Mouse (Mus musculus): ENCODE results near the gene Slc26a10. TPM values are rescaled to one million over a fixed set of nuclear protein-coding genes. Genes with fewer than 3 reads are reported as not detected.
"Not testable (repeated sequence)": the region's sequence is repeated elsewhere in the genome, so short reads cannot be mapped to it uniquely, and the experiment has no call there.

Gene Slc26a10
- polyA plus RNA-seq, 1 experiment from 2014 or later = 0.94 TPM

DNA sequence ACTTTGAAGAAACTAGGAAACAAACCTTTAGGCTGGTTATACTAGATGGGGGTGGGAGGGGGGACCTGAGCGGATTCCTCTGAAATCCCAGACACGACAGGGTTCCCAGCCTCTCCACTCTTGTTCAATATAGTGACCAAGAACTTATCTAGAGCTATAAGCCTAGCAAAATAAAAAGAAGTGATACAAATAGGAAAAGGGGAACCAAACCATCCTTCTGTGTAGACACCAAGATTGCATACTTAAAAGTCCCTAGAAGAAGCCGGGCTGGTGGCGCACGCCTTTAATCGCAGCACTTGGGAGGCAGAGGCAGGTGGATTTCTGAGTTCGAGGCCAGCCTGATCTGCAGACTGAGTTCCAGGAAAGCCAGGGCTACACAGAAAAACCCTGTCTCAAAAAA is 27.1 kb downstream of the Slc26a10 start:
- 94% methylated on average over 7 of the region's 7 CpGs for WGBS
- Histone ChIP-seq H3K4me1 (no peaks in the 10 kb centered on the region), H3K36me3 (replicated peaks) (no peaks in the 10 kb centered on the region), H3K27me3 (replicated peaks) (no peaks in the 10 kb centered on the region), H3K9ac (no peak overlapping the region), H3K9me3 (no peaks in the 10 kb centered on the region), H3K27ac (no peak overlapping the region), H3K4me3 (no peak overlapping the region), H3K4me2 (no peak overlapping the region)
- ATAC-seq (replicated peaks) = no peak

GRCm38 (mm10) chr10:127152556-127152955 is 27.9 kb downstream of the Slc26a10 start:
- not testable (repeated sequence) for H3K27ac ChIP-seq; ATAC-seq (replicated peaks); H3K4me1 ChIP-seq; H3K4me3 ChIP-seq; H3K9me3 ChIP-seq; H3K36me3 ChIP-seq (replicated peaks); H3K4me2 ChIP-seq; H3K9ac ChIP-seq; H3K27me3 ChIP-seq (replicated peaks)
- WGBS = 89% methylated on average over 10 of the region's 10 CpGs

DNA sequence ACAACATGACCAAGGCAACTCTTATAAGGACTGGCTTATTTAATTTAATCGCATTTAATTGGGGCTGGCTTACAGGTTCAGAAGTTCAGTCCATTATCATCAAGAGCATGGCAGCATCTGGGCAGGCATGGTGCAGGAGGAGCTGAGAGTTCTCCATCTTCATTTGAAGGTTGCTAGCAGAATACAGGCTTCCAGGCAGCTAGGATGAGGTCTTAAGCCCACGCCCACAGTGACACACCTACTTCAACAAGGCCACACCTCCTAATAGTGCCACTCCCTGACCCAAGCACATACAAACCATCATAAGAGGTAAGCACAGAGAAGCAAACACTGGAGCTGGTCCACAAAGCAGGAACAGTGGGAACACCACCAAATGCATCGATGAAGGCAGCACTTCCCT is 29.2 kb downstream of the Slc26a10 start:
- H3K36me3 ChIP-seq (replicated peaks); ATAC-seq (replicated peaks); H3K4me1 ChIP-seq; H3K9ac ChIP-seq; H3K27me3 ChIP-seq (replicated peaks); H3K9me3 ChIP-seq; H3K27ac ChIP-seq; H3K4me2 ChIP-seq; H3K4me3 ChIP-seq: not testable (repeated sequence)
- 93% methylated on average over 3 of the region's 3 CpGs for WGBS

GRCm38 (mm10) chr10:127150471-127150872 is 30.0 kb downstream of the Slc26a10 start:
- Histone ChIP-seq H3K27me3 (replicated peaks) (no peaks in the 10 kb centered on the region), H3K4me1 (no peaks in the 10 kb centered on the region), H3K4me3 (no peak overlapping the region), H3K4me2 (no peak overlapping the region), H3K27ac (no peak overlapping the region), H3K36me3 (replicated peaks) (no peaks in the 10 kb centered on the region), H3K9ac (no peak overlapping the region), H3K9me3 (no peaks in the 10 kb centered on the region)
- WGBS = 87% methylated on average over 4 of the region's 4 CpGs
- no peak for ATAC-seq (replicated peaks)

DNA sequence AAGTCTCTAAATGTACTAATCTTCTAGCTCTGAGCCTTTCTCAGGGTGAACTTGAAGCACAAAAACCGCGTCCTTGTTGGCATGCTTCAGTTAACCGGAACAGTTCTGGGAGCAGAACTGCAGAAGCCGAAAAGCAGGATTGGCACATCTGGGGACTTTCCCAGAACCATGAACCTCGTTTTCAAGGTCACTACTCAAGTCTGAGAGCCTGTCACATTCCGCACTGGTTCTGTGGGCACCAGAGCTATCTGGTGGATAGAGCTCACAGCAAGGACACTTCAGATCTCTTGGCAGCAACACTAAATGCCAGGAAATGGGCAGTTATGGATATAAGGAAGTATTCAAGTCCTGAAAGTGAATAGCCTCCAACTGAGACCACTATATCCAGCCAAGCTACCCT is 33.3 kb downstream of the Slc26a10 start:
- H3K4me2 ChIP-seq = no peak overlapping the region
- H3K4me3 ChIP-seq = no peak overlapping the region
- no peaks in the 10 kb centered on the region for H3K36me3 ChIP-seq (replicated peaks)
- WGBS = 84% methylated on average over 6 of the region's 6 CpGs
- ATAC-seq (replicated peaks) = no peak
- H3K9ac ChIP-seq = no peak overlapping the region
- H3K9me3 ChIP-seq = no peaks in the 10 kb centered on the region
- H3K27me3 ChIP-seq (replicated peaks) = no peaks in the 10 kb centered on the region
- no peaks in the 10 kb centered on the region for H3K4me1 ChIP-seq
- no peak overlapping the region for H3K27ac ChIP-seq

- Histone ChIP-seq H3K4me2 (no peak overlapping the region), H3K4me1 (no peaks in the 10 kb centered on the region), H3K9me3 (no peaks in the 10 kb centered on the region), H3K4me3 (no peak overlapping the region), H3K9ac (no peak overlapping the region), H3K36me3 (replicated peaks) (no peaks in the 10 kb centered on the region), H3K27me3 (replicated peaks) (no peaks in the 10 kb centered on the region), H3K27ac (no peak overlapping the region)
- 74% methylated on average over 5 of the region's 5 CpGs for WGBS
- ATAC-seq (replicated peaks) = no peak
Measured at GRCm38 (mm10) chr10:127145303-127145702, 35.1 kb downstream of the Slc26a10 start.

GRCm38 (mm10) chr10:127144536-127144935 is 35.9 kb downstream of the Slc26a10 start:
- Histone ChIP-seq H3K9ac (no peak overlapping the region), H3K4me3 (no peak overlapping the region), H3K27ac (no peak overlapping the region), H3K9me3 (no peaks in the 10 kb centered on the region), H3K36me3 (replicated peaks) (no peaks in the 10 kb centered on the region), H3K4me2 (no peak overlapping the region), H3K4me1 (no peaks in the 10 kb centered on the region), H3K27me3 (replicated peaks) (no peaks in the 10 kb centered on the region)
- no peak for ATAC-seq (replicated peaks)
- WGBS = 91% methylated on average over 7 of the region's 7 CpGs

GRCm38 (mm10) chr10:127143228-127143627 is 37.2 kb downstream of the Slc26a10 start:
- Histone ChIP-seq H3K4me3 (no peak overlapping the region), H3K9ac (no peak overlapping the region), H3K36me3 (replicated peaks) (no peaks in the 10 kb centered on the region), H3K4me1 (no peaks in the 10 kb centered on the region), H3K4me2 (no peak overlapping the region), H3K9me3 (no peaks in the 10 kb centered on the region), H3K27me3 (replicated peaks) (no peaks in the 10 kb centered on the region), H3K27ac (no peak overlapping the region)
- WGBS = 83% methylated on average over 8 of the region's 8 CpGs
- no peak for ATAC-seq (replicated peaks)

- Histone ChIP-seq H3K4me2 (no peak overlapping the region), H3K36me3 (replicated peaks) (no peaks in the 10 kb centered on the region), H3K4me3 (no peak overlapping the region), H3K9ac (no peak overlapping the region), H3K9me3 (no peaks in the 10 kb centered on the region), H3K27me3 (replicated peaks) (no peaks in the 10 kb centered on the region), H3K4me1 (no peaks in the 10 kb centered on the region), H3K27ac (no peak overlapping the region)
- WGBS = 80% methylated on average over 8 of the region's 8 CpGs
- ATAC-seq (replicated peaks) = no peak
Measured at GRCm38 (mm10) chr10:127141500-127141899, 38.9 kb downstream of the Slc26a10 start.

DNA sequence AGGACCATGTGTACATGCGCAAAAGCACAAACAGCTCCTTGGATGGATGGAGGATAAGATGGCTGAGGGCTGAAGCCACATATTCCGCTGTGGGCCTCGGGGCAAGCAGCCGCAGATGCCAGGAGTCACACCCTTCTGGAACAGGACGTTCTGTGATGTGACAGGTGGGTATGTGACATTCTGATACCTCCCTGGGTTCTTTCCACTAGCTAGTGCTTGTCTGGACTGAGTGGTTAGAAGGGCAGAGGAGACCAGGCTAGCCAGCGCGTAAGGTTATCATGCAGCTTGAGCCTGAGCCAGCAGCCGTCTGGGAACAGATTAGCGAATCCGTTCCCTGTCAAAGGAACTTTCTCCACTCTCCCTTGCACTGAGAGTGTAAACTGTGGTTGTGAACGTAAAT is 39.5 kb downstream of the Slc26a10 start:
- no peaks in the 10 kb centered on the region for H3K36me3 ChIP-seq (replicated peaks)
- no peaks in the 10 kb centered on the region for H3K4me1 ChIP-seq
- H3K9ac ChIP-seq = no peak overlapping the region
- ATAC-seq (replicated peaks) = no peak
- H3K4me2 ChIP-seq = no peak overlapping the region
- H3K27ac ChIP-seq = no peak overlapping the region
- whole genome bisulfite sequencing = 87% methylated on average over 11 of the region's 11 CpGs
- H3K27me3 ChIP-seq (replicated peaks) = no peaks in the 10 kb centered on the region
- no peaks in the 10 kb centered on the region for H3K9me3 ChIP-seq
- H3K4me3 ChIP-seq = no peak overlapping the region

GRCm38 (mm10) chr10:127138328-127139141 is 41.9 kb downstream of the Slc26a10 start:
- Histone ChIP-seq H3K4me2 (no peak overlapping the region), H3K27ac (no peak overlapping the region)
- ATAC-seq (replicated peaks) = no peak

GRCm38 (mm10) chr10:127137896-127138295 is 42.5 kb downstream of the Slc26a10 start:
- Histone ChIP-seq H3K27ac (no peak overlapping the region), H3K9me3 (no peaks in the 10 kb centered on the region), H3K9ac (no peak overlapping the region), H3K4me1 (no peaks in the 10 kb centered on the region), H3K4me3 (no peak overlapping the region), H3K27me3 (replicated peaks) (no peaks in the 10 kb centered on the region), H3K36me3 (replicated peaks) (no peaks in the 10 kb centered on the region), H3K4me2 (no peak overlapping the region)
- WGBS = 86% methylated on average over 3 of the region's 3 CpGs
- no peak for ATAC-seq (replicated peaks)

More at GRCm38 (mm10) chr10:127138328-127139141, 41.9 kb downstream of the Slc26a10 start:
- H3K27me3 ChIP-seq (replicated peaks) = no peaks in the 10 kb centered on the region
- H3K36me3 ChIP-seq (replicated peaks) = no peaks in the 10 kb centered on the region
- H3K9me3 ChIP-seq = no peaks in the 10 kb centered on the region
- H3K4me3 ChIP-seq = no peak overlapping the region
- no peak overlapping the region for H3K9ac ChIP-seq
- WGBS = 86% methylated on average over 18 of the region's 18 CpGs
- no peaks in the 10 kb centered on the region for H3K4me1 ChIP-seq

- 94% methylated on average over 4 of the region's 4 CpGs for whole genome bisulfite sequencing
- ATAC-seq (replicated peaks) = no peak
- no peak overlapping the region for H3K4me3 ChIP-seq
Measured at GRCm38 (mm10) chr10:127136510-127136909, 43.9 kb downstream of the Slc26a10 start.

More at GRCm38 (mm10) chr10:127136510-127136909, 43.9 kb downstream of the Slc26a10 start:
- no peak overlapping the region for H3K4me2 ChIP-seq
- no peak overlapping the region for H3K27ac ChIP-seq
- no peaks in the 10 kb centered on the region for H3K4me1 ChIP-seq
- H3K9ac ChIP-seq = no peak overlapping the region
- H3K9me3 ChIP-seq = no peaks in the 10 kb centered on the region
- H3K36me3 ChIP-seq (replicated peaks) = no peaks in the 10 kb centered on the region
- H3K27me3 ChIP-seq (replicated peaks) = no peaks in the 10 kb centered on the region

All from midbrain, embryonic 15.5 days (tissue).